Mouse (Mus musculus): ENCODE measurements around the gene Crhbp.

- TF ChIP-seq CTCF (IDR thresholded peaks at IDR 0.05; ENCODE audit: low read depth) = no peak
- TF ChIP-seq EP300 (IDR thresholded peaks at IDR 0.05; ENCODE audit: low read depth) = no peak
Measured at GRCm38 (mm10) chr13:95431760-95432159, 13.0 kb downstream of the Crhbp start.

All from heart, postnatal 0 days (tissue).